Mouse (Mus musculus): Measurements from ENCODE around the gene Cacna2d2. TPM values are rescaled to one million over a fixed set of nuclear protein-coding genes. Genes with fewer than 3 reads are reported as not detected.
"Not testable (repeated sequence)": the region's sequence is repeated elsewhere in the genome, so short reads cannot be mapped to it uniquely, and the experiment has no call there.

The Cacna2d2 gene
- total RNA-seq, 2 experiments from 2014 or later = 24.1 to 34.7 TPM

GRCm38 (mm10) chr9:107555031-107555457 lies 155.6 kb downstream of the Cacna2d2 start:
- no peak for DNase-seq (ENCODE audit: extremely low spot score in 1 of 2, low spot score in 2 of 2)
- Histone ChIP-seq H3K27ac (peak overlapping the region; percentile 93), H3K4me3 (peak overlapping the region; percentile 94)
- intact Hi-C loops (cut with DNase I) = no loop called here
- no peak for TF ChIP-seq CTCF (IDR thresholded peaks at IDR 0.05)

- H3K27ac ChIP-seq = no peak overlapping the region; the same call in 1 of the 2 replicates
- intact Hi-C loops (cut with DNase I) = no loop called here
- no peak for DNase-seq (ENCODE audit: extremely low spot score in 1 of 2, low spot score in 2 of 2)
- H3K4me3 ChIP-seq = peak overlapping the region; percentile 94
- no peak for TF ChIP-seq CTCF (IDR thresholded peaks at IDR 0.05)
These were observed 156.3 kb downstream of the Cacna2d2 start for GRCm38 (mm10) chr9:107555701-107556100.

DNA sequence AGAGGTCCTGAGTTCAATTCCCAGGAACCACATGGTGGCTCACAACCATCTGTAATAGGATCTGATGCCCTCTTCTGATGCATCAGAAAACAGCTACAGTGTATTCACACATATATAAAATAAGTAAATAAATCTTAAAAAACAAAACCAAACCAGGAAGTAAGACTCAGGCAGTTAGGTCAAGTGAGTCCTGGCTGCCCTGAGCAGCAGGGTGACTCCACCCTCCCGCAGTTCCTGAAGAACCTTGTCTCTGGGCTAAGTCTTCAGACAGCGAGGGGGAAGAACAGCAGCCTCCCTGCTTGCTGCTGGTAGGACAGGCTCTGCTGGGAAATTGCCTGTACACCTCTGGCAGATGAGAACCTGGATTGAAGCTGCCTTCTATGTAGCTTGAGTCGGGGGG lies 156.9 kb downstream of the Cacna2d2 start:
- Histone ChIP-seq H3K4me3 (no peak overlapping the region), H3K27ac (no peak overlapping the region)
- intact Hi-C loops (cut with DNase I) = no loop called here
- no peak for TF ChIP-seq CTCF (IDR thresholded peaks at IDR 0.05)
- DNase-seq (ENCODE audit: extremely low spot score in 1 of 2, low spot score in 2 of 2) = no peak

- peak within 1 kb of the TSS; percentile 82 for H3K27ac ChIP-seq
- H3K4me3 ChIP-seq = peak within 1 kb of the TSS; percentile 81
- intact Hi-C loops (cut with DNase I) = no loop called here
- peak; percentile 92 to 94 for DNase-seq (ENCODE audit: extremely low spot score in 1 of 2, low spot score in 2 of 2)
- TF ChIP-seq CTCF (IDR thresholded peaks at IDR 0.05) = no peak
These were observed 163.7 kb downstream of the Cacna2d2 start, which contains the start of gene Tusc2 for GRCm38 (mm10) chr9:107563029-107563581. Gene Tusc2, plus strand, starts transcription at chr9:107563255.

DNA sequence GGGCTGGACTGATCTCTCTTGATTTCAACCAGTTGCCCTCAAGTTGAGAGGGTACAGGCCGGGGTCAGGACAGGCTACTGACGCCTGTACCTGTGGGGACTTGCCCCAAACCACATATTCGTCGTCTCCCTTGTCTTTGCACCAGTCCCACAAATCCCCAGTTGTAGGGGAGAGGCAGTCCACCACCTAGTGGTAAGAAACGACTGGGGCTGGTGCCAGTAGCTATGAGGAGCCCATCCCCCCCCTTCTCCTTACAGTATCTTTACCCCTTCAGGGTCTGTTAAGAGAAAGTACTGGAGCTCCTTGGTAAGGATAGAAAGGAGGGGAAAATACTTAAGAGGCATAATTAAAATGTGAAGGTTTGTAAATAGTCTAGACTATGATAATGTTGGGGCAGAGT lies 166.1 kb downstream of the Cacna2d2 start:
- intact Hi-C loops (cut with DNase I) = not testable (repeated sequence)

GRCm38 (mm10) chr9:107566041-107566709 lies 166.8 kb downstream of the Cacna2d2 start:
- peak; percentile 64 to 78 for DNase-seq (ENCODE audit: extremely low spot score in 1 of 2, low spot score in 2 of 2)
- H3K27ac ChIP-seq = peak overlapping the region; percentile 66
- intact Hi-C loops (cut with DNase I) = no loop called here
- TF ChIP-seq CTCF (IDR thresholded peaks at IDR 0.05) = peak; percentile 88
- peak overlapping the region; percentile 23; the same call in 1 of the 2 replicates for H3K4me3 ChIP-seq

More for the DNA sequence above, 166.1 kb downstream of the Cacna2d2 start:
- H3K4me3 ChIP-seq; DNase-seq (ENCODE audit: extremely low spot score in 1 of 2, low spot score in 2 of 2); H3K27ac ChIP-seq: not testable (repeated sequence)

DNA sequence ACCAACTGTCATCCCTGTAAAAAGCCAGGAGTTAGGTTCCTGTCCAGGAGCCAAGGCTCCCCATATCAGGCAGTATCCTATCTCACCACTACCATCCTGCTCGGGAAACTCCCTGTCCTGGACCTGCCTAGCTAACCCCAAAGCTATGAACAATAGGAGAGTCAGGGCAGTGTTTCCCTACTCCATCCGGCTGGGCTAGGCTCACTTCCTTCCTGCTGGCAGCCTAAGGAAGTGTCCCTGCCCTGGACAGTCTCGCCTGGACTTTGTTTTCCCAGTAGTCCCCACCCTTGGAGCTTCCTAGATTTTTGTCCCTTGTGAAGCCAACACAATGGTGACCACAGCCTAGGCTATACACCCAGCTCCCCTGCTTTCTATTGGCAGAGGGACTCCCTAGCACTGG lies 167.4 kb downstream of the Cacna2d2 start:
- no peak for DNase-seq (ENCODE audit: extremely low spot score in 1 of 2, low spot score in 2 of 2)
- TF ChIP-seq CTCF (IDR thresholded peaks at IDR 0.05) = peak; percentile 14
- intact Hi-C loops (cut with DNase I) = no loop called here
- H3K27ac ChIP-seq = peak overlapping the region; percentile 66
- no peak overlapping the region for H3K4me3 ChIP-seq

GRCm38 (mm10) chr9:107567702-107568319 lies 168.4 kb downstream of the Cacna2d2 start, which contains the start of gene Hyal2:
Gene Hyal2, plus strand, starts transcription at chr9:107567945.
- intact Hi-C loops (cut with DNase I) = no loop called here
- Histone ChIP-seq H3K4me3 (peak within 1 kb of the TSS; percentile 82), H3K27ac (peak within 1 kb of the TSS; percentile 95)
- no peak for DNase-seq (ENCODE audit: extremely low spot score in 1 of 2, low spot score in 2 of 2)
- no peak for TF ChIP-seq CTCF (IDR thresholded peaks at IDR 0.05)

- peak overlapping the region; percentile 82 for H3K4me3 ChIP-seq
- DNase-seq (ENCODE audit: extremely low spot score in 1 of 2, low spot score in 2 of 2) = peak; percentile 71 to 79
- no peak for TF ChIP-seq CTCF (IDR thresholded peaks at IDR 0.05)
- intact Hi-C loops (cut with DNase I) = no loop called here
- peak overlapping the region; percentile 95 for H3K27ac ChIP-seq
These were observed 169.2 kb downstream of the Cacna2d2 start for GRCm38 (mm10) chr9:107568331-107569261.

DNA sequence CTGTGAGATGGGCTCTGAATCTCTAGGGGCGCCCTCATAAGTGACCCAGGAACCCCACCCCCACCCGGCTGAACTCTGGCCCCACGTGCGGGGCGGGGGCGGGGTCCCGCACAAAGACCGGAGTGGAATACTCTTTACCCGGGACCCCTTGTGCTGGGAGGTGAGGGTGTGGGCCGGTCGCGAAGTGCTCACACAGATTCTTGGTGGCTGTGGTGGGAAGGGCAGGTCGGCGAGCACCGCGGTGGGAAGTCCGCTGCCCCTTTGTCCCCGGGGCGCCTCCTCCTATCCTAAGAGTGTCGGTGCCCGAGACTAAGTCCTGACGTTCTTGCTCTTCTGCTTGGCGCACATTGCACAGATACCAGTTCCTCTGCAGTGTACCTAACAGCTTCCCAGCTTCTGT lies 169.9 kb downstream of the Cacna2d2 start:
- Histone ChIP-seq H3K4me3 (peak overlapping the region; percentile 82), H3K27ac (peak overlapping the region; percentile 95)
- no peak for TF ChIP-seq CTCF (IDR thresholded peaks at IDR 0.05)
- no peak for DNase-seq (ENCODE audit: extremely low spot score in 1 of 2, low spot score in 2 of 2)
- intact Hi-C loops (cut with DNase I) = no loop called here

DNA sequence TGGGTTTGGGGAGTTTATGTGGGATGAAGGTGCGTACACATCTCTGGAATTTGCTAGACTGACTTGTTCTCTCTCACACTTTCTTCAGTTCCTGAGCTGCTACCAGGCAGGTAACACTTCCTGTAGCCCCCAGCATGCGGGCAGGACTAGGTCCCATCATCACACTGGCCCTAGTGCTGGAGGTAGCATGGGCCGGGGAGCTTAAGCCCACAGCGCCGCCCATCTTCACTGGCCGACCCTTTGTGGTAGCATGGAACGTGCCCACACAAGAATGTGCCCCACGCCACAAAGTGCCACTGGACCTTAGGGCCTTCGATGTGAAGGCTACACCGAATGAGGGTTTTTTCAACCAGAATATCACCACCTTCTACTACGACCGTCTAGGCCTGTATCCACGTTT lies 170.6 kb downstream of the Cacna2d2 start:
- Histone ChIP-seq H3K4me3 (peak overlapping the region; percentile 82), H3K27ac (no peak overlapping the region)
- DNase-seq (ENCODE audit: extremely low spot score in 1 of 2, low spot score in 2 of 2) = no peak
- no peak for TF ChIP-seq CTCF (IDR thresholded peaks at IDR 0.05)
- intact Hi-C loops (cut with DNase I) = loop anchor here (10.0 kb wide), 1 partner anchor 925 kb away; the partner anchor contains the start of gene Usp19

Measured in left cerebral cortex, adult 2 months (tissue).